In the genomic region with DNA sequence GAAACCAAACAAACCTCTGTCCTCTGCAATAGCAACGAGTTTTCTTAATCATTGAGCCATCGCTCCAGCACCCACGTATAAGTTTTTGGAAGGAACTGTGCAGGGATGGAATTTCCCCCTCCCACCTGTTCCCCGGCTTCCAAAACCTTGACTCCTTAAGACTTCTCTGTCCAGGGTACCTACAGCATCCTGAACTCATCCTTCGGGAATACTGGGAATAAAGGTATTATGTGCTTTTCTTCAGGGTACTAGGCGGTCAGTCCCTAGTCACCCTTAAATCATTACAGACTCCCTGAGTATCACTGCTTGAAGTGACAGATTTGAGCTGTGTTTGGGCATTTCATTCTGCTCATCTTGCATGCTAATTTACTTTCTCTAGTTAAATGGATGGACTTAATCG, we compare ENCODE assay signal across 10 mouse cellular contexts. TPM values are rescaled to one million over a fixed set of nuclear protein-coding genes. Genes with fewer than 3 reads are reported as not detected.
DNase-seq lines count a peak whose midpoint lies in the region; ATAC-seq and TF ChIP-seq lines count a peak whose summit lies in the region.
"Had no signal": no experiment of that assay in that cellular context is flagged by ENCODE, and none has a peak within 500 bp of the region (broad histone marks: within the 10 kb centered on the region; RNA-seq: fewer than 3 reads in every experiment).

No protein-coding gene starts in this region.

- H3K36me3 ChIP-seq in heart, embryonic 12.5 days = no peaks in the 10 kb centered on the region
- H3K36me3 ChIP-seq in neural tube, embryonic 11.5 days (ENCODE audit: control insufficient read depth, insufficient read depth, low read length) = no peaks in the 10 kb centered on the region
- no peaks in the 10 kb centered on the region for H3K36me3 ChIP-seq in liver, embryonic 12.5 days
- H3K36me3 ChIP-seq in stomach, postnatal 0 days (ENCODE audit: control insufficient read depth, insufficient read depth, low read length) = no peaks in the 10 kb centered on the region

- H3K27ac ChIP-seq in heart, embryonic 12.5 days (ENCODE audit: poor library complexity, severe bottlenecking) = no peak overlapping the region
- no peak overlapping the region for H3K27ac ChIP-seq in neural tube, embryonic 11.5 days (ENCODE audit: low read depth, low read length)
- H3K27ac ChIP-seq in liver, embryonic 12.5 days = no peak overlapping the region
- H3K27ac ChIP-seq in stomach, postnatal 0 days (replicated peaks) = no peak overlapping the region

- H3K4me2 ChIP-seq in heart, embryonic 12.5 days = peak overlapping the region; percentile 80
- H3K4me2 ChIP-seq in neural tube, embryonic 11.5 days (ENCODE audit: low read depth) = 0 out of 2 replicates have a peak overlapping the region, but pooled peaks have one; percentile 37
- H3K4me2 ChIP-seq in liver, embryonic 12.5 days = peak overlapping the region; percentile 85; the same call in 1 of the 2 replicates
- peak overlapping the region; percentile 91; the same call in 1 of the 2 replicates for H3K4me2 ChIP-seq in stomach, postnatal 0 days (replicated peaks; ENCODE audit: low read depth)

- no peak for TF ChIP-seq CTCF in stomach, postnatal 0 days (IDR thresholded peaks at IDR 0.05; ENCODE audit: low read depth)

- no peaks in the 10 kb centered on the region for H3K9me3 ChIP-seq in heart, embryonic 12.5 days (replicated peaks)
- H3K9me3 ChIP-seq in neural tube, embryonic 11.5 days (ENCODE audit: control insufficient read depth, low read length) = no peaks in the 10 kb centered on the region
- H3K9me3 ChIP-seq in liver, embryonic 12.5 days (replicated peaks) = no peaks in the 10 kb centered on the region
- no peaks in the 10 kb centered on the region for H3K9me3 ChIP-seq in stomach, postnatal 0 days (ENCODE audit: control insufficient read depth, low read length)

- TF ChIP-seq EP300 in stomach, postnatal 0 days (optimal IDR thresholded peaks at IDR 0.05) = no peak

- H3K9ac ChIP-seq in heart, embryonic 12.5 days = no peak overlapping the region; the same call in 1 of the 2 replicates
- H3K9ac ChIP-seq in neural tube, embryonic 11.5 days (ENCODE audit: low read length) = no peak overlapping the region
- H3K9ac ChIP-seq in liver, embryonic 12.5 days = no peak overlapping the region
- no peak overlapping the region for H3K9ac ChIP-seq in stomach, postnatal 0 days (ENCODE audit: low read length)

- H3K4me3 ChIP-seq in heart, embryonic 12.5 days = no peak overlapping the region
- no peak overlapping the region for H3K4me3 ChIP-seq in neural tube, embryonic 11.5 days (ENCODE audit: low read depth, low read length)
- H3K4me3 ChIP-seq in liver, embryonic 12.5 days = no peak overlapping the region
- no peak overlapping the region for H3K4me3 ChIP-seq in stomach, postnatal 0 days (ENCODE audit: low read depth, low read length)

- ATAC-seq in heart, embryonic 12.5 days (ENCODE audit: insufficient number of reproducible peaks, low FRiP score) = no peak
- no peak for ATAC-seq in neural tube, embryonic 11.5 days (ENCODE audit: insufficient read depth, low FRiP score, low TSS enrichment)
- ATAC-seq in liver, embryonic 12.5 days = no peak
- ATAC-seq in stomach, postnatal 0 days (ENCODE audit: low FRiP score, low TSS enrichment) = no peak

- no peaks in the 10 kb centered on the region for H3K27me3 ChIP-seq in heart, embryonic 12.5 days (replicated peaks)
- no peaks in the 10 kb centered on the region for H3K27me3 ChIP-seq in neural tube, embryonic 11.5 days (ENCODE audit: control insufficient read depth, insufficient read depth, low read length)
- H3K27me3 ChIP-seq in liver, embryonic 12.5 days (replicated peaks) = peaks cover 27% of the 10 kb centered on the region
- no peaks in the 10 kb centered on the region for H3K27me3 ChIP-seq in stomach, postnatal 0 days (ENCODE audit: control insufficient read depth, insufficient read depth, low read length)

- H3K4me1 ChIP-seq in heart, embryonic 12.5 days (replicated peaks) = no peaks in the 10 kb centered on the region
- H3K4me1 ChIP-seq in neural tube, embryonic 11.5 days (ENCODE audit: control insufficient read depth, insufficient read depth, low read length) = peaks cover 4% of the 10 kb centered on the region
- H3K4me1 ChIP-seq in liver, embryonic 12.5 days = peaks cover 15% of the 10 kb centered on the region
- no peaks in the 10 kb centered on the region for H3K4me1 ChIP-seq in stomach, postnatal 0 days (replicated peaks; ENCODE audit: control insufficient read depth, insufficient read depth)

- DNase-seq in heart, postnatal 10 days = no peak
- DNase-seq in neural tube, embryonic 11.5 days (ENCODE audit: low spot score) = no peak
- DNase-seq in neural tube, embryonic 10.5 days (ENCODE audit: extremely low spot score, low spot score) = no peak
- DNase-seq in stomach, postnatal 0 days (ENCODE audit: low spot score) = no peak
- DNase-seq in gastrocnemius, postnatal 36 days = no peak
- DNase-seq in left cerebral cortex, postnatal 25 days (ENCODE audit: low spot score in 2 of 2) = no peak
- DNase-seq: cerebellum, adult 8-10 months; layer of hippocampus, adult 9-11 months had no signal

- WGBS in heart, embryonic 12.5 days = 45% methylated on average over 7 of the region's 7 CpGs
- WGBS in neural tube, embryonic 11.5 days = 43% methylated on average over 7 of the region's 7 CpGs
- WGBS in liver, embryonic 12.5 days (ENCODE audit: insufficient replicate concordance) = 50% methylated on average over 7 of the region's 7 CpGs
- 38% methylated on average over 7 of the region's 7 CpGs for WGBS in stomach, postnatal 0 days

- intact Hi-C loops in heart, postnatal 10 days (cut with DNase I) = no loop called here
- intact Hi-C loops in gastrocnemius, postnatal 36 days (cut with DNase I) = no loop called here
- intact Hi-C loops in left cerebral cortex, postnatal 25 days (cut with DNase I) = loop anchor here (10.0 kb wide), 1 partner anchor 429 kb away; no protein-coding TSS in a partner anchor

RNA-seq across cellular contexts. Expression of a gene that starts 16.0 kb away (rescaled TPM):
- polyA plus RNA-seq in heart, embryonic 12.5 days (2016; fragmentation: Nextera tagmentation; extraction: Ambion mirVana) = 5.2 and 5.3 TPM in 2 replicates
- total RNA-seq in heart, postnatal 10 days (2021) = 1 to 10 TPM; 2.9 to 4.4 TPM
- polyA plus RNA-seq in neural tube, embryonic 11.5 days (2014; fragmentation: Nextera tagmentation; extraction: Ambion mirVana) = 60.8 and 65.0 TPM in 2 replicates
- polyA plus RNA-seq in liver, embryonic 12.5 days (2016; fragmentation: Nextera tagmentation; extraction: Ambion mirVana) = 2.5 and 2.9 TPM in 2 replicates
- 4.4 and 5.1 TPM in 2 replicates for polyA plus RNA-seq in stomach, postnatal 0 days (2015; fragmentation: Nextera tagmentation; extraction: Ambion mirVana)
- total RNA-seq in gastrocnemius, postnatal 36 days (2021) = 1 to 10 TPM; 1.2 TPM
- 1 to 10 TPM; 5.4 to 7.0 TPM for total RNA-seq in left cerebral cortex, postnatal 25 days (2021)

RNA-seq across cellular contexts. Expression of a gene that starts 22.5 kb away (rescaled TPM):
- polyA plus RNA-seq in heart, embryonic 12.5 days (2016; fragmentation: Nextera tagmentation; extraction: Ambion mirVana) = 13.8 and 14.1 TPM in 2 replicates
- total RNA-seq in heart, postnatal 10 days (2021) = 10 to 100 TPM; 13.6 to 16.6 TPM
- 21.9 and 22.2 TPM in 2 replicates for polyA plus RNA-seq in neural tube, embryonic 11.5 days (2014; fragmentation: Nextera tagmentation; extraction: Ambion mirVana)
- 23.0 and 24.8 TPM in 2 replicates for polyA plus RNA-seq in liver, embryonic 12.5 days (2016; fragmentation: Nextera tagmentation; extraction: Ambion mirVana)
- polyA plus RNA-seq in stomach, postnatal 0 days (2015; fragmentation: Nextera tagmentation; extraction: Ambion mirVana) = 2.8 and 3.1 TPM in 2 replicates
- 1 to 10 TPM; 7.3 to 7.9 TPM for total RNA-seq in gastrocnemius, postnatal 36 days (2021)
- total RNA-seq in left cerebral cortex, postnatal 25 days (2021) = 10 to 100 TPM; 24.9 to 25.5 TPM

Comparison
In these comparisons a context has a peak if more than half of its experiments do, and no peak if none do; other contexts are left out.
1. H3K4me2 ChIP-seq: peak in every context shown above with its lines; median percentile 91 in stomach, postnatal 0 days; 85 in liver, embryonic 12.5 days; 80 in heart, embryonic 12.5 days; 37 in neural tube, embryonic 11.5 days.